Mouse (Mus musculus): ENCODE data around the gene Wee2. TPM values are rescaled to one million over a fixed set of nuclear protein-coding genes. Genes with fewer than 3 reads are reported as not detected.

Wee2 gene
- total and polyA plus RNA-seq, 3 experiments: not detected

GRCm38 (mm10) chr6:40413046-40413445 lies 25.8 kb upstream of the Wee2 start:
- no peak overlapping the region for H3K9ac ChIP-seq (ENCODE audit: low read depth, low read length)
- H3K79me2 ChIP-seq (replicated peaks; ENCODE audit: control insufficient read depth, insufficient read depth, low read length): no peaks in the 10 kb centered on the region
- H3K36me3 ChIP-seq (ENCODE audit: control insufficient read depth, insufficient read depth, low read length): no peaks in the 10 kb centered on the region
- H3K27ac ChIP-seq: no peak overlapping the region
- H3K4me1 ChIP-seq (ENCODE audit: control insufficient read depth, insufficient read depth, low read length): no peaks in the 10 kb centered on the region
- DNase-seq: no peak
- TF ChIP-seq CTCF (IDR thresholded peaks at IDR 0.05) (no peak), POLR2A (IDR thresholded peaks at IDR 0.05; ENCODE audit: insufficient read depth, low read depth, low read length) (no peak), EP300 (IDR thresholded peaks at IDR 0.05; ENCODE audit: insufficient read depth, low read depth, low read length) (no peak)
- H3K27me3 ChIP-seq (ENCODE audit: control insufficient read depth, insufficient read depth, low read length): no peaks in the 10 kb centered on the region
- intact Hi-C loops (cut with DNase I): no loop called here
- H3K4me3 ChIP-seq: no peak overlapping the region
- WGBS: 77% methylated on average over 5 of the region's 5 CpGs

- intact Hi-C loops (cut with DNase I): no loop called here
- 88% methylated on average over 3 of the region's 3 CpGs for WGBS
- TF ChIP-seq POLR2A (IDR thresholded peaks at IDR 0.05; ENCODE audit: insufficient read depth, low read depth, low read length) (no peak), EP300 (IDR thresholded peaks at IDR 0.05; ENCODE audit: insufficient read depth, low read depth, low read length) (no peak), CTCF (IDR thresholded peaks at IDR 0.05) (no peak)
Measured at GRCm38 (mm10) chr6:40413565-40413964, 25.3 kb upstream of the Wee2 start.

GRCm38 (mm10) chr6:40415799-40416198 lies 23.1 kb upstream of the Wee2 start:
- no peaks in the 10 kb centered on the region for H3K36me3 ChIP-seq (ENCODE audit: control insufficient read depth, insufficient read depth, low read length)
- 68% methylated on average over 5 of the region's 5 CpGs for WGBS
- H3K4me1 ChIP-seq (ENCODE audit: control insufficient read depth, insufficient read depth, low read length): no peaks in the 10 kb centered on the region
- H3K27me3 ChIP-seq (ENCODE audit: control insufficient read depth, insufficient read depth, low read length): no peaks in the 10 kb centered on the region
- intact Hi-C loops (cut with DNase I): no loop called here
- no peak overlapping the region for H3K27ac ChIP-seq
- H3K9ac ChIP-seq (ENCODE audit: low read depth, low read length): no peak overlapping the region
- TF ChIP-seq CTCF (IDR thresholded peaks at IDR 0.05) (no peak), EP300 (IDR thresholded peaks at IDR 0.05; ENCODE audit: insufficient read depth, low read depth, low read length) (no peak), POLR2A (IDR thresholded peaks at IDR 0.05; ENCODE audit: insufficient read depth, low read depth, low read length) (no peak)
- DNase-seq: no peak
- H3K79me2 ChIP-seq (replicated peaks; ENCODE audit: control insufficient read depth, insufficient read depth, low read length): no peaks in the 10 kb centered on the region
- no peak overlapping the region for H3K4me3 ChIP-seq

More at GRCm38 (mm10) chr6:40413565-40413964, 25.3 kb upstream of the Wee2 start:
- no peaks in the 10 kb centered on the region for H3K79me2 ChIP-seq (replicated peaks; ENCODE audit: control insufficient read depth, insufficient read depth, low read length)
- no peak for DNase-seq
- H3K9ac ChIP-seq (ENCODE audit: low read depth, low read length): no peak overlapping the region
- H3K4me1 ChIP-seq (ENCODE audit: control insufficient read depth, insufficient read depth, low read length): no peaks in the 10 kb centered on the region
- H3K27ac ChIP-seq: no peak overlapping the region
- H3K27me3 ChIP-seq (ENCODE audit: control insufficient read depth, insufficient read depth, low read length): no peaks in the 10 kb centered on the region
- H3K4me3 ChIP-seq: no peak overlapping the region
- H3K36me3 ChIP-seq (ENCODE audit: control insufficient read depth, insufficient read depth, low read length): no peaks in the 10 kb centered on the region

- TF ChIP-seq EP300 (IDR thresholded peaks at IDR 0.05; ENCODE audit: insufficient read depth, low read depth, low read length) (no peak), CTCF (IDR thresholded peaks at IDR 0.05) (no peak), POLR2A (IDR thresholded peaks at IDR 0.05; ENCODE audit: insufficient read depth, low read depth, low read length) (no peak)
- no peak for DNase-seq
- Histone ChIP-seq H3K4me1 (ENCODE audit: control insufficient read depth, insufficient read depth, low read length) (no peaks in the 10 kb centered on the region), H3K9ac (ENCODE audit: low read depth, low read length) (no peak overlapping the region), H3K27ac (no peak overlapping the region), H3K4me3 (no peak overlapping the region), H3K79me2 (replicated peaks; ENCODE audit: control insufficient read depth, insufficient read depth, low read length) (no peaks in the 10 kb centered on the region), H3K27me3 (ENCODE audit: control insufficient read depth, insufficient read depth, low read length) (no peaks in the 10 kb centered on the region), H3K36me3 (ENCODE audit: control insufficient read depth, insufficient read depth, low read length) (no peaks in the 10 kb centered on the region)
- 93% methylated on average over 4 of the region's 4 CpGs for WGBS
- intact Hi-C loops (cut with DNase I): no loop called here
Measured at GRCm38 (mm10) chr6:40418386-40418785, 20.5 kb upstream of the Wee2 start.

- H3K4me1 ChIP-seq (ENCODE audit: control insufficient read depth, insufficient read depth, low read length): no peaks in the 10 kb centered on the region
- intact Hi-C loops (cut with DNase I): no loop called here
- 89% methylated on average over 6 of the region's 6 CpGs for WGBS
Measured at GRCm38 (mm10) chr6:40421099-40421498, 17.8 kb upstream of the Wee2 start.

GRCm38 (mm10) chr6:40423013-40423412 lies 15.9 kb upstream of the Wee2 start:
- intact Hi-C loops (cut with DNase I): no loop called here
- no peaks in the 10 kb centered on the region for H3K36me3 ChIP-seq (ENCODE audit: control insufficient read depth, insufficient read depth, low read length)
- H3K4me1 ChIP-seq (ENCODE audit: control insufficient read depth, insufficient read depth, low read length): no peaks in the 10 kb centered on the region
- TF ChIP-seq EP300 (IDR thresholded peaks at IDR 0.05; ENCODE audit: insufficient read depth, low read depth, low read length) (no peak), POLR2A (IDR thresholded peaks at IDR 0.05; ENCODE audit: insufficient read depth, low read depth, low read length) (no peak), CTCF (IDR thresholded peaks at IDR 0.05) (no peak)
- no peaks in the 10 kb centered on the region for H3K27me3 ChIP-seq (ENCODE audit: control insufficient read depth, insufficient read depth, low read length)
- no peak for DNase-seq
- H3K79me2 ChIP-seq (replicated peaks; ENCODE audit: control insufficient read depth, insufficient read depth, low read length): no peaks in the 10 kb centered on the region
- 84% methylated on average over 1 of the region's 1 CpGs for WGBS
- H3K4me3 ChIP-seq: no peak overlapping the region
- no peak overlapping the region for H3K27ac ChIP-seq
- H3K9ac ChIP-seq (ENCODE audit: low read depth, low read length): no peak overlapping the region

More at GRCm38 (mm10) chr6:40421099-40421498, 17.8 kb upstream of the Wee2 start:
- Histone ChIP-seq H3K4me3 (no peak overlapping the region), H3K9ac (ENCODE audit: low read depth, low read length) (no peak overlapping the region), H3K27me3 (ENCODE audit: control insufficient read depth, insufficient read depth, low read length) (no peaks in the 10 kb centered on the region), H3K27ac (no peak overlapping the region), H3K36me3 (ENCODE audit: control insufficient read depth, insufficient read depth, low read length) (no peaks in the 10 kb centered on the region), H3K79me2 (replicated peaks; ENCODE audit: control insufficient read depth, insufficient read depth, low read length) (no peaks in the 10 kb centered on the region)
- DNase-seq: no peak
- no peak for TF ChIP-seq CTCF (IDR thresholded peaks at IDR 0.05)
- TF ChIP-seq POLR2A (IDR thresholded peaks at IDR 0.05; ENCODE audit: insufficient read depth, low read depth, low read length): no peak
- TF ChIP-seq EP300 (IDR thresholded peaks at IDR 0.05; ENCODE audit: insufficient read depth, low read depth, low read length): no peak
